Comparison of ENCODE assay signal across 28 mouse cellular contexts in genomic region chr10:70623461-70623860, GRCm38 (mm10). TPM values are rescaled to one million over a fixed set of nuclear protein-coding genes. Genes with fewer than 3 reads are reported as not detected.
"Had no signal": no experiment of that assay in that cellular context is flagged by ENCODE, and none has a peak within 500 bp of the region (broad histone marks: within the 10 kb centered on the region; RNA-seq: fewer than 3 reads in every experiment).

No protein-coding gene starts in this region.

- H3K27me3 ChIP-seq: embryonic facial prominence, embryonic 12.5 days; embryonic facial prominence, embryonic 13.5 days; embryonic facial prominence, embryonic 15.5 days; forebrain, embryonic 12.5 days; forebrain, embryonic 13.5 days; forebrain, embryonic 15.5 days had no signal

- H3K4me3 ChIP-seq: embryonic facial prominence, embryonic 10.5 days; embryonic facial prominence, embryonic 12.5 days; embryonic facial prominence, embryonic 13.5 days; embryonic facial prominence, embryonic 15.5 days; erythroblast, embryonic 14.5 days; forebrain, embryonic 10.5 days; forebrain, embryonic 12.5 days; forebrain, embryonic 13.5 days; forebrain, embryonic 15.5 days; gastrocnemius, adult 2 months had no signal

- H3K9me3 ChIP-seq: embryonic facial prominence, embryonic 10.5 days; embryonic facial prominence, embryonic 12.5 days; embryonic facial prominence, embryonic 13.5 days; embryonic facial prominence, embryonic 15.5 days; forebrain, embryonic 10.5 days; forebrain, embryonic 12.5 days; forebrain, embryonic 13.5 days; forebrain, embryonic 15.5 days had no signal

- DNase-seq: cerebellum, adult 2 months; cerebellum, adult 8-10 months; cerebellum, adult 9-10 months; cerebellum, adult 9-11 months; cerebellum, postnatal 10 days; cerebellum, postnatal 14 days; cerebellum, postnatal 25 days; cerebellum, postnatal 36 days; embryo, embryonic 11 days; forebrain, postnatal 0 days; gastrocnemius, adult 2 months; gastrocnemius, postnatal 10 days; gastrocnemius, postnatal 14 days; gastrocnemius, postnatal 25 days; gastrocnemius, postnatal 36 days; heart, adult 11 months; heart, adult 18-20 months had no signal

- H3K27ac ChIP-seq: embryonic facial prominence, embryonic 10.5 days; embryonic facial prominence, embryonic 12.5 days; embryonic facial prominence, embryonic 13.5 days; embryonic facial prominence, embryonic 15.5 days; forebrain, embryonic 10.5 days; forebrain, embryonic 12.5 days; forebrain, embryonic 13.5 days; forebrain, embryonic 15.5 days; gastrocnemius, adult 2 months had no signal

- H3K4me1 ChIP-seq: embryonic facial prominence, embryonic 10.5 days; embryonic facial prominence, embryonic 12.5 days; embryonic facial prominence, embryonic 13.5 days; embryonic facial prominence, embryonic 15.5 days; forebrain, embryonic 10.5 days; forebrain, embryonic 12.5 days; forebrain, embryonic 13.5 days; forebrain, embryonic 15.5 days had no signal

- H3K4me2 ChIP-seq: embryonic facial prominence, embryonic 12.5 days; embryonic facial prominence, embryonic 13.5 days; embryonic facial prominence, embryonic 15.5 days; forebrain, embryonic 12.5 days; forebrain, embryonic 13.5 days; forebrain, embryonic 15.5 days had no signal

- H3K9ac ChIP-seq: embryonic facial prominence, embryonic 12.5 days; embryonic facial prominence, embryonic 13.5 days; embryonic facial prominence, embryonic 15.5 days; forebrain, embryonic 12.5 days; forebrain, embryonic 13.5 days; forebrain, embryonic 15.5 days; forebrain, postnatal 0 days had no signal

- H3K36me3 ChIP-seq: embryonic facial prominence, embryonic 10.5 days; embryonic facial prominence, embryonic 12.5 days; embryonic facial prominence, embryonic 13.5 days; embryonic facial prominence, embryonic 15.5 days; forebrain, embryonic 10.5 days; forebrain, embryonic 12.5 days; forebrain, embryonic 15.5 days had no signal

- ATAC-seq: forebrain, embryonic 13.5 days; forebrain, embryonic 14.5 days; forebrain, embryonic 15.5 days; forebrain, embryonic 16.5 days; forebrain, postnatal 0 days had no signal

RNA-seq across cellular contexts. Expression of gene Phyhipl, which starts 32.3 kb away (rescaled TPM):
- polyA plus RNA-seq: erythroblast, embryonic 14.5 days had no signal
